Mouse (Mus musculus) left cerebral cortex, adult 11 months (tissue): ENCODE data around the gene Nav2.

Source experiments
- DNase-seq: peaks from one replicate; pipeline ENCODE4 v3.0.0; 2022; ENCODE audit warnings: low spot score

Gene Nav2

DNA sequence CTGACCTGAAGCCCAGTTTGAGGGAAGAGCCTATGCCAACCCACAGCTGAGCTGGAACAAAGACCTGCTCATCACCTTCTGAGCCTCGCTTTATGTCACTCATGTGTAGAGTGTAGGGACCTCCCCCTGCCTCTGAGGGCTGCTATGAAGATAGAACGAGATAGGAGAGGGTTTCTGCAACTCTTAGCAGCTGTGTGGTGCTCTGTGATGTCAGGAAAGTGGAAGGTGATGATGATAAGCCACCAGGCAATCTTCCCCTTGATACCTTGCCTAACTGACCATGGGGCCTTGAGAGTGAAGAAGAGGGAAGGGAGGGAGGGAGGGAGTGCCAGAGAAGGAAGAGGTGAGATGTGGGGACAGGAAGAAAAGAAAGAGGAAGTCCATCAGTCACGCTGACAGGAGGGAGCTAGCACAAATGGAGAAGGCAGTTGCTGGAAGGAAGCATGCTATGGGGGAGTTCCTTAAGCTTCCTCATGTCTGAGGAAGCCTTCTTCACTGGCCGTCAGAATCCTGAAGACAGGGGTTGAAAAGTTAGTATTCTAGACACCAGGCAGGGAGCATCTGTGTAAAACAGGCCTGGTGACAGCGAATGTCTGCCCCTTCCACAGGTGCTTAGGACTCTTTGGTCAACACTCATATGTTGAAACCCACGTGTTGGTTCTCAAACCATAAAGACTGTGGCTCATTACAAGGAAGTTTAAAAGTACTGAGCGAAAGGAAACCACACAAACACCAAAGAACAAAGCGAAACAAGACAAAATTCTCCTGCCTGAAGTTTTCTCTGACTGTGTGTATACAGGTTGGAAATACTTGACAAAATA lies at the start of gene Nav2:
Gene Nav2, plus strand, starts transcription at position 196 of the 821 bp plus-strand sequence.
- DNase-seq: no peak

DNA sequence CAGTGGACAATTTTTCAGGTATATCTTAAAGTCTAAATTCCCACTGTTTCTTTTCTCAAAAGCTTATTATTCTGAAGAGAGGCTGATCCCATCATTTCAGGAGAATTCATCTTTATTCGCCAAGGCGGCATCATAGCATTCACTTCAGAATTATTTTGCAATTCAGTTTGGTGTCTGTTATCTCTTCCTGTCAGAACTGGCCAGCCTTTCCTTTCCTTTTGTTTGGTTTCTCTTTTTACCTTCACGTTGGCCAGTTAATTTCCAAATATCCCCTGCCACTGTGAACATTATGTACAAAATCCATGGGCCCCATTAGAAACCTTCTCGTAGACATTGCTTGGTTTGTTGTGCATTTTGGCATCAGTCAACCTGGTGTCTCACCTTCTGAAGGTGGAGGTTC lies 49.2 kb upstream of the Nav2 start:
- no peak for DNase-seq

DNA sequence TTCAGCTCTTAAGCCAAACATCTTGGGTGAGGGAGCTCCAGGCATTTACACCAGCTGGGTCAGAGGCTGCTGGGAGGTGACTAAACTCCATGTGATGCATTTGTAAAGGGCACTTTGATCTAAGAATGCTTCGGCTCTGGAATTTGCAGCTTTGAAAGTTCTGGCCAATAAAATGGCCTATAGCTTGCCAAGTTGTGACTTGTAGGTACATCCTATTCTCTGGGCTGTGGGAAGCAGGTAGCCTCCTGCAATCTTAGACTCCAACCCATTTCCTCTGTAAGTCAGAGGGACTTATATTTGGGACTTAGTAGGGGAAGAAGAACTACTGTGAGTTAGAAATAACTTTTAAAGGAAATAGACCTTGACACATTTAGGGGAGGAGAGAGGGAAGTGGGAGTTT lies 47.6 kb upstream of the Nav2 start:
- DNase-seq: no peak

DNA sequence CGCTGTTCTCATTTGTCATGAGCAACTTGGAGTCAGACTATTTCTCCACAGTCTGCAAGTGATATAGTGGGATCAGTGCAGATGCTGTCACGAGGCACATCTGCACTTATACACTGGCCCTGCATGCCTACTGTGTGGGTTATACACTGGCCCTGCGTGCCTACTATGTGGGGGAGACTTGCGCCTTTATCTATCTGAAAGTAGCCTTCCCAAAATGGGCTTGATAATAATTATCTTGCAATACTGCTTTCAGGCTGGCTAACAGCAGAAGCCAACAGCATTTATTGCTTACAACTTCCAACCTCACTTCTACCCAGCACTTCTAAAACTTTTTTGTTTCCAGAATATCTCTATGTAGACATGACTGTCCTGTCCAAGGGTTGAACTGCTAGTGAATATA lies 46.7 kb upstream of the Nav2 start:
- no peak for DNase-seq

DNA sequence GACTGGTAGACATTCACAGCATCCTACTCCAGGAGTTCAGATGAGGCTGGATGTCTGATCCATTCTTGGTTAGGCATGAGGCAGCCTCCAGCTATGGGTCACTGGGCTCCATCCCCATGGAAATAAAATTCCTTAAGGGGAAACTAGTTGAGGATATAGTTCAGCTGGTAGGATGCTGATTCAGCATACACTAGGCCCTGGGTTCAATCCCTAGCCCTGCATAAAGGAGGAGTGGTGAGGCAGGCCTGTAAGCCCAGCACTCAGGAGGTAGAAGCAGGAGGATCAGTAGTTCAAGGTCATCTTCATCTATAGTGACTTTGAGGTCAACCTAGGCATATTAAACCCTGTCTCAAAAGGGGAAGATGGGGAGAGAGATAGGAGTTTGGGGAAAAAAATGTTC lies 44.3 kb upstream of the Nav2 start:
- DNase-seq: no peak

DNA sequence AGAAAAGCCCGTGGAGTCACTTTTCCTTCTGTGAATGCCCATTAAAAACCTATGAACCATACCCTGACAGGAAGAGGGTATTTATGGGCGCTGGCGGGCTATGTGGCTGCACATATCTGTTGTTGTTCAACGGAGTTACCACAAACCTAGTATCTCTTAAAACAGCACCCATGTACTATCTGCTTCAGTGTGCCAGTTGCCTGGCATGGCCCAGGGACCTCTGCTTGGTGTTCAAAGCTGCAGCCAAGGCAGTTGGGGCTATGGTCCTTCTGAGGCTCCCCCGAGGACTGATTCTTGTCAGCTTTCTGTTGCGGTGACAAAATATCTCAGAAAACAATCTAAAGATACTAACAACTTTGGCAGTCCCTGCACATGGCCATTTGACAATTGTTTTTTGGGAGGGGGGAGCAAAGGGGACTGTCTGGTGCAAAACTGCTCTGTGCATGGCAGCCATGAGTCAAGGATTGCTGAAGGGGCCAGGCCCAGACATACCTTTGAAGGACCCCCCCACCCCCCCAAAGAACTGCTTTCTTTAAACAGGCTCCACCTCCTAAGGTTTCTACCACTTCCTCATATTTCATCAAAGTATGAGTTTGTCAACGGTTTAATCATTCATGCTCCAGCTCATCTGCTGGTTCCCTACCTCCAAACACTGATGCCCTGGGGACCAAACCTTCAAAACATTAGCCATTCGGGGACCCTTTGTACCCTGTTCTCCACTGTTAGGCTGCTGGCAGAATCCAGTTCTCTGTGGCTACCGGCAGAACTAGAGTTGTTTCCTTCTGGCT lies 43.7 kb upstream of the Nav2 start:
- DNase-seq: no peak

DNA sequence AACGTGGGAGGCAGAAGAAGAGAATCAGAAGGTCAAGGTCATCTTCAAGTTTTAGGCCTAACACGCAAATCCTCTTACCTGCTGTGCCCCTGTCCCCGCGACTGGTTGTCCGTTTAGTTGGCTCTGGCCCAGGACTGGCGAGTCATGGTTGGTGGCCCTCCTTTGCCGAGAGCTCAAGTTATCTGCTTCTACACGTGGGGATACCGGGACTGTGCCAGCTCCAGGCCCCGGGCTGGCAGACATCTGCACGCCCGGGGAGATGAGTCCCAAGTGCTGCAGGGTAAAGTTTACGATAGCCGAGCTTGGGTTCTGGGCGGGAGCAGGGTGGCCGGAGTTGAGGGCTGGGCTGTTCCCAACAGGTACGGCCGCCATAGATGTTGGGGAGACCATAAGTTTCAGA lies 40.9 kb upstream of the Nav2 start:
- DNase-seq: no peak

DNA sequence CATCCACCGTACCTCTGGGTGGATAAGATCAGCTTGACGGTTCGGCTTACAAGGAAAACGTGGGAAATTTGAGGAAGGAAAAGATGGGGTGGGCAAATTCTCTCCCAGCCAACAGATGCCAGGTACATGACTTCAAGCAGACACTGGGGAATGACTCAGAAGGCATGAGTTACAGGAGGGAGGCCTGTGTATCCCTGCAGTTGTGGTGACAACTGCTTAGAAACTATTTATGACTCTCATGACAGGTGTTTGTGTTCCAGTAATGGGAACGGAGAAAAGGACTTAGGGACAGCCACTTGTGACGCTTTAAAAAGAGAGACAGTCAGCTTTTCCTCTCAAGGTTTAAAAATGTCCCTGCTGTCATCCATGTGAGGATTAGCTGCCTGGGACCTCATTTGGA lies 38.4 kb upstream of the Nav2 start:
- DNase-seq: no peak

DNA sequence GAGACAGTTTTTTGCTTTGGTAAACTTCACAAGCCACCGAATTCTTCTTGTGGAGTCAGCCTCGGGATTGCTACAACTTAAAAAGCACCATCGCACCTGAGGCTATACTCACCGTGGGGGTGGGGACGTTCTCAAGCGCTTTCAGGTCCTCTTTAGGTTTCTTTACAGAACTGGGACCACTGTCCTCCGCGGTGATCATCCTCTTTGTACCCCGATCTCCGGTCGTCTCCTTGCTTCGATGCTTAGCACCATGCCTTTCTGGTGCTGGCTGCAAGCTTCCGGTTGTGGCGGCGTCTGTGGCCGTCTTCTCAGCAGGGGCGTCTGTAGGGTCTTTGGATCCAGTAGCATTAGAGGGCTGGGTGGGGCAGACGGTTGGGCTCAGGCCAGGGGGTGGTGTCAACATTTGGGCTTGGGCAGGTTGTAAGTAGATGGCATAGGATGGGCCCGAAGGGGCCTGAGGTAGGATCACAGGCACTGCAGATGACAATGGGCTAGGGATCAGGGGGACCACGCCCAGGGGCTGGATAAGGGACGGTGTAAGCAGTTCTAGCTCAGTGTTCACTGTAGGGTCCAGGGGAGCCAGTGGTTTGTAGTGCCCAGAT lies 37.8 kb upstream of the Nav2 start:
- DNase-seq: no peak

DNA sequence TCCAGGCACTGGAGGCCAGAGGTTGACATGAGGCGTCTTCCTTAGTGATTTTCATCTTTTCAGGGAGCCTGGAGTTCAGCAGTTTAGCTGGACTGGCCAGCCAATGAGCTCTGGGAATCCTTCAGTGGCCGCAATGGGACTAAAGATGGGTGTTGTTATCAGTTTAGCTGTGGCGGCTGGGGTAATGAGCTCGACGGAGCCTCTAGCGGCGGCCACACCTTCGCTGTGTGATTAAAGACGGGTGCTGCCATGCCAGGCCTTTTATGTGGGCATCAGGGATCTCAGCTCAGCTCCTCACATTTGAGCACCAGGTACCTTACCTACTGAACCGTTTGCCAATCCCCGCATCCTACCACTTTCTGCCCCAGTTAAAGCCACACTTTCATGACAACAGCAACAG lies 37.2 kb upstream of the Nav2 start:
- no peak for DNase-seq

DNA sequence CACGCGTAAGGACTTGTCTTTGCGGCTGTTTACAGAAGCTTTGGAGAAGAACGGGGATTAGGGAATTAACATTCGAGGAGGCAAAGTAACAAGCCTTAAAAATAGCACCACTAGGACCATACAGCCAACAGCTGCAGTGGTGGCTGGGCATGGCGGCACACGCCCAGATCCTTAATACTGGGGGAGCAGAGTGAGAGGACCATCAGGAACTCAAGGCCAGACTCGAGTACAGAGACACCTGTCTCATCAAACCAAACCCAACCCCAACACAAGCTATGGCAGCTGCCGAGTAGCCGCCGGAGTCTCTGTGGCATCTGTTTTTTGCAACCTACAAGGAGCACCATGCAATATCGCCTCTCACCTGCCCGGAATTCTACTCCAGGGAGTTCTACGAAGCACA lies 33.4 kb upstream of the Nav2 start:
- DNase-seq: no peak

DNA sequence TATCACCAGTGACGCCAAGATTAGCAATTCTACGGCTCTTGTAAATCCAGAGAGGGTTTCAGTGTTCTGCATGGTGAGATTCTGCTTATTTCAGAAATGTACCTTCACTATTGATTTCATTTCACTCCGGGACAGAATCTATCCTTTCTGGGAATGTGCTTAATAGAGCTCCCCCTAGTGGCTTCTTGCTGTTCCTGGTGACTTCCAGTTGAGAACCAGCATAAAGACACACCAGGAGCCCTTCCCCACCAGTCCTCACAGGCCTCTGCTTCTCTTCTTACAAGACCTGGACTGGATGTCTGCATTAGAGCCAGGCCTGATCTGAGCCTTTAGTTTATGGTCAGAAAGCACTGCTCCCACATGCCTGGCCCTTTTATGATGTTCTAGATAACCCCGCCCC lies 32.0 kb upstream of the Nav2 start:
- peak; percentile 42 for DNase-seq

DNA sequence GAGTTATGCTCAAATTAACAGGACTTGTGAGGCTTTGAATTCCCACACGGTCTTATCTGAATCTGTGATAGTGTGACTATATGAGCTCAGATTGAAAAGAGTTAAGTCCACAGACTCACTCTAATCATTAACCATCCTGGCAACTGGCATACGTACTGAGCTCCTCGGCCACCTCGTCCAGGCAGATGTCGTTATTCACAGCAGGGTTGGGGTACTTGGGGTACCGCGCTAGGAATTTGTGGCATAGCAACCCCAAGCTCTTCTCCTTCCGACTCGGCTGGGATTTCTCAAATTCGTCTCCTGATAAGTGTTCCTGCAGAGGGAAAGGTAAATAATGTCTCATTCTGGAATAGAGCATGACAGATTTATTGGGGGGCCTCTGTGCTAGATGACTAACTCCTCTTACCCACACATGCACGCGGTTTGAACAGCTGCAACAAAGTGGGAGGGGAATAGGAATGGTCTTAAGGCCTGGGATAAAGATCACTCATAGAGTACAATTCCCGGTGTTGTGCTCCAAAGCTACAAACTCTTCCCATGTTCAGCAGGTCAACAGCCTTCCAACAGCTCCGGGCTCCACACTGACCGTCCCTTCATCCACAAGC lies 30.6 kb upstream of the Nav2 start:
- DNase-seq: no peak

DNA sequence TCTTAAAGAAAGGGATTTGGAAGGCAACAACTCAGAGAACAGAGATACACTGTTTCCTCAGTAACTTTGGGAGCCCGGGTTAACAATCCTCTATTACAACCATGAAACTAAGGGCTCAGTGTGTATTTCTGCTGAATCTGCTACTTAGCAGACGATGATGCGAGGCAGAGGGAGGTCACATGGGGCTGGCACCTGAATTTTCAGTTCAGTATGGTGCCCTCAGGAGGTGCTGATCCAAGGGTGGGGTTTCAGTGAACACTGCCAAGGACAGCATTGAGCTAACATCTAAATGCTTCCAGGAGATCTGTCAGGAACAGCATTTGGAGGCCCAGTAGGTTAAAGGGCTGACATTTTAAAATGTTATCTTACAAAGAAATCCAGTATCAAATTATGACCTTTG lies 28.9 kb upstream of the Nav2 start:
- DNase-seq: no peak

DNA sequence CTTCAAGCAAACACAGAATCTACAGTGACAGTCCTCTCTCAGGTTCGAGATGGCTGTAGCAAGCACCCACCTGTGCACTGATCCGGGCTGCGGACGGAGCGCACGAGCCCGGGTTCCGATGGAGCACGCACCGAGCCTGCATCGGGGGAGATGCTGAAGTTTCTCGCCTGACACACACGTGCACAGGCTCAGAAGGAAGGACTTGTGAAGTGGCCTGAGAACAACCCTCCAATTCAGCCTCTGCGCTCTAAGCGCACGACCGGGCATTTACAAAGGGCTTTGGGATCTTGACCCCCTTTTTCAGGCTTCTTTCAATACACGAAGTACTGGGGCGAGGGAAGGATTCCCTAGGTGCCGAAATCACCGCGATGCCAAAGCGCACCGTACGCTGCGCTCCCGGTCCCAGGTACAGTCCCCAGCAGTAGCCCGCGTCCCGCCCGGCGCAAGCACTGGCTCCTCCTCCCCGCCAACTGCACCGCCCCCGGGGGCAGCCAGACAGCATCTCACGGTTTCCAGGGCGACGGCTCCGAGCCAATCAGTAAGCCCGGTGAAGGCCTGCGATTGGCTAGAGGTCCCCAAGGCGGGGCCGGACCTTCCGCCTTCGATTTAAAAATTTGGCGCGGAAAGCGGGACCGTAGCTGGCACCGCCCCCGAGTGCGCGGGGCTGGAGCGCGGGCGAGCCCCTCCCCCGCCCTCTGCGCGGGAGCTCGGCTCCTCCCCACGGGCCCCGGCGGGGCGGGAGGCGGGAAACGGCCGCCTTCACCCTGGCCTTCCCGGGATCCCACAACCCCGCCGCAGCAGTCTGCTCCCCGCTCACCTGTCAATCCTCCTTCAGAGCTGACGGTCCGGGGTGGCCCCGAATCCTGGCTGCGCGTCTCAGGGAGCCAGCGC lies 27.7 kb upstream of the Nav2 start:
- DNase-seq: peak; percentile 89

DNA sequence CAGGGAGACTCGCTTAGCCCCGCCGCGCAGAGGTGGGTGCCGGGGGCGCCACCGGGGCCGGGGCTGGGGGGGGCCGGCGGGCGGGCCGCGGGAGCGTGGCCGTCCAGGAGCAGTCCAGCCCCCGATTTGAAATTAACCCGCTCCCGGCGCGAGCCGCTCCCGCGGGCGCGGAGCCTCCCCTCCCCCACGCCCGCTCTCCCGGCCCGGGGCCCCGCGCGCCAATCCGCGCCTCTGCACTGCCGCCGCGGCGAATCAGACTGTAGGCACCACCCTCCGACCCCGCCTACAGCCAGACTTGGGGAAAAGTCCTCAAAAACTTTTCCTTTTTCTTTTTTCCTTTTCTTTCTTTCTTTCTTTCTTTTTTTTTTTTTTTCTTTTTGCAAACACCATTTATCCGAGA lies 27.0 kb upstream of the Nav2 start, which contains the start of gene E2f8:
Gene E2f8, minus strand, starts transcription at position 111 of the 400 bp plus-strand sequence.
- no peak for DNase-seq

DNA sequence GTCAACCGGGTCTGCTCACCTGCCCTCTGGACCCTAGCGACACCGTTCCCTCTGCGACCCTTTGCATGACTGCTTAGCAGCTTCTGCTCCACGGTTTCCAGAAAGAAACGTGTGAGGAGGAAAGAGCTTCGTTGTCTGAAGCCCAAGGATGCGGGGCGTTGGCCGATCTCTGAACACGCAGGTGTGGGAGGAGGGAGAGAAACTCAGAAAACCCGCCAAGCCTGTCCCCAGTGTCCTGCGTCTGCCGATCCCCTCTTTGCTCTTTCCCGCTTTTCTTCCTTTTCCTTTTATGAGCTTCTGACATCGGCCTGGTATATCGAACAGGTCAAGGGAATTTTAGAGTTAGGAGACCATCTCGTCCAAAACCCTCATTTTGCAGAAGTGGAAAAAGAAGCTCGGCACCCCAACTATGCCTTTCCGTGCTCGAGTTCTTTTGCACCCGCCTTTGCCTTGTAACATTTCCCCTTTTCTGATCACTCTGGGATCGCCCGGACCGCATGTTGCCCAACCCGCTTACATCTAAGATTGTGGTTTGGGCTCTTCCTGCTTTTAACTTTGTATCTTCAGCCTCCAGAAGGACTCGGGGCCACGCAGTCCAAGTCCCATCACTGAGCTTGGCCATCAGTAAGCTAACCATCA lies 26.4 kb upstream of the Nav2 start:
- no peak for DNase-seq

DNA sequence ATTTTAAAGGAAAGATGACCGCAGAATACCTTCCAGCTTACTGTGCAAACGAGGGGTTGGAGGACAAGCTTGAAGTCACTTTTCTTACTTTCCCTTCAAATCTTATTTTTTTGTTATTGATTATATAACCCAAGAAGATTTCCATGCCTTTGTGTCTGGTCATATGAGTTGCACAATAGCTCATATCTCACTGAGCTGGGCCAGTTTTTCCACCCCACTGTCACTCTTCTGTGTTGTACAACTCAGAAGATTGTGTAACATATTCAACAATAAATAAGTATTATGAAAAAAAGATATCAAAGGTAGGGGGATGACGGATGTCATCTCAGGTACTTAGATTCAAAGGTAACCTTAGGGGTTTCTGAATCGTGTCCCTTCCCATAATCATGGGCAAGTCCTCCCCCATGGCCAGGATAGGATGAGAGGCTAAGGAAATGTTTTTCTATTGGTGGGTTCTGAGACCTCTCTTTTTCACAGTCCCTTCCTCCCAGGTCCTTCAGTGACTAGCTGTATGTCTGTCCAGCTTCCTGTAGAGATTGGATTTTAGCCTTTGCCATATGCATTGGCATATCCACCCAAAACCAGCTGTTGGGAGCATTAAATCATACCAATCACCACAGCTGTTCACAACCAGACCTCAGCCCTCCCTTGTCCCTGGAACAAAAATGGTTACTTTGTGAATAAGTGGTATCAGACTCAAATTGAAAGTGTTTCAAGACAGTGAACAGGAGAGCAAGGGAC lies 24.8 kb upstream of the Nav2 start:
- no peak for DNase-seq

DNA sequence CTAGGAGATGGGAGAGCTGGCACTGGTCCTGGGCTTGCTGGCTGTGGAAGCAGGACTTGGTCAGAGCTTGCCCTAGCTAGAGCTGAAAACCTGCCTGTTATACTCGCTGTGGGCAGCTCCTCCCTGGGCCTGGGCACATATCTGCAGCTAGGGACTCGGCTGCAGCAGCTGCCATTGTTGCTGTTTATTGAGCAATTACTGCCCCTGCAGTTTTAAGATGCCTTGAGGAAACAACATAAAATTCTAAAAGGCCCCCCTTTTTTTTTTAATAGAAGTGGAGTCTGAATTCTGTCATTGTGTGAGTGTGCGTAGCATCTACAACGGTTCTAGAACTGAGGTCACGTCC lies 24.3 kb upstream of the Nav2 start:
- DNase-seq: no peak

DNA sequence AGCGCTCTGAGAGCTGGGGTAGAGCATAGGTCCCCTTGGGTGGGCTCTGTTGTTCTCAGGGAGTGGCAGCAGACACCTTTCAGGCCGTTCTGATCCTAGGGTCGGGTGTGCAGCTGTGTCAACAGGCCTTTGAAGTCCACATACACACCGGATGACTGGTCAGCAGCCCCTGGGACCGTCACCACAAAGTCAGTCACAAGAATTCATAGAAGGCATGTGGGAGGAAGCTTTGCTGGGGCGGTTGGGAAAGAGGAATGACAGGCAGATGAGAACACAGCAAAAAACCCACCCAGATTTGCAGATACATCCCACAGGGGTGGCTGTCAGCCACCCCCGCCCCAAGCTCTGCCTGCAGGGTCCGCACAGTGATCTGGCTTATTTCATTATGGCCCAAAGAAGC lies 20.5 kb upstream of the Nav2 start:
- DNase-seq: no peak

DNA sequence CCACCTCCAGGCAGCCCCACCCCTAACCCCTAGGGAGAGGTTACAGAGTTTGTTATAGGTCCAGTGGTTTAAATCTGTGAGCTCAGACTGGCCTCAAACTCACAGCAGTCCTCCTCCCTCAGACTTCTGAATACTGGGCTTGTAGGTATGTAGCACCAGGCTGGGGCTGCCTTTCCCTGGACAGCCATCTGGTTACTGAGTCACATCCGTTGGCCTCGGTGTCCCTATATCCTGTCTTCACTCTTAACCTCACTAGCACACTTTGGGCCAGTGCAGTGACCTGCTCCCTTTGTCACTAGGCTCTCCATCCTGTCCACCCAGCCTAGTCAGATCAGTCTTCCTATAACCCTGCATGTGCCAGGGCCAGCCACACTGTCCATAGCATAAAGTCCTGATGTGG lies 19.8 kb upstream of the Nav2 start:
- DNase-seq: no peak
